Mouse (Mus musculus): ENCODE measurements at regions not wholly inside any gene's neighbourhood (a gene's known extent, or its start where the extent isn't known, plus 50 kb on each side); places are given as distances from the start of the nearest gene placed in this dataset.

- H3K27ac ChIP-seq (replicated peaks; ENCODE audit: low read depth, low read length), result no peak overlapping the region
- H3K4me1 ChIP-seq (ENCODE audit: control insufficient read depth, insufficient read depth, insufficient read length, low read length), result no peaks in the 10 kb centered on the region
- no peak overlapping the region for H3K4me3 ChIP-seq (ENCODE audit: insufficient read depth, low read depth, low read length)
Measured at GRCm38 (mm10) chr14:100634521-100634920, 350.0 kb upstream of the Klf12 start.

GRCm38 (mm10) chr14:100631676-100632075 lies 347.2 kb upstream of the Klf12 start:
- Histone ChIP-seq H3K4me1 (ENCODE audit: control insufficient read depth, insufficient read depth, insufficient read length, low read length) (no peaks in the 10 kb centered on the region), H3K27ac (replicated peaks; ENCODE audit: low read depth, low read length) (no peak overlapping the region), H3K4me3 (ENCODE audit: insufficient read depth, low read depth, low read length) (no peak overlapping the region)

GRCm38 (mm10) chr14:100630197-100630596 lies 345.7 kb upstream of the Klf12 start:
- Histone ChIP-seq H3K4me1 (ENCODE audit: control insufficient read depth, insufficient read depth, insufficient read length, low read length) (no peaks in the 10 kb centered on the region), H3K4me3 (ENCODE audit: insufficient read depth, low read depth, low read length) (no peak overlapping the region), H3K27ac (replicated peaks; ENCODE audit: low read depth, low read length) (no peak overlapping the region)

GRCm38 (mm10) chr14:100627523-100627922 lies 343.0 kb upstream of the Klf12 start:
- no peak overlapping the region for H3K27ac ChIP-seq (replicated peaks; ENCODE audit: low read depth, low read length)
- no peak overlapping the region for H3K4me3 ChIP-seq (ENCODE audit: insufficient read depth, low read depth, low read length)
- H3K4me1 ChIP-seq (ENCODE audit: control insufficient read depth, insufficient read depth, insufficient read length, low read length), result no peaks in the 10 kb centered on the region

GRCm38 (mm10) chr14:100619656-100620030 lies 335.2 kb upstream of the Klf12 start:
- H3K27ac ChIP-seq (replicated peaks; ENCODE audit: low read depth, low read length), result no peak overlapping the region
- no peaks in the 10 kb centered on the region for H3K4me1 ChIP-seq (ENCODE audit: control insufficient read depth, insufficient read depth, insufficient read length, low read length)
- H3K4me3 ChIP-seq (ENCODE audit: insufficient read depth, low read depth, low read length), result no peak overlapping the region

- Histone ChIP-seq H3K27ac (replicated peaks; ENCODE audit: low read depth, low read length) (no peak overlapping the region), H3K4me3 (ENCODE audit: insufficient read depth, low read depth, low read length) (no peak overlapping the region), H3K4me1 (ENCODE audit: control insufficient read depth, insufficient read depth, insufficient read length, low read length) (no peaks in the 10 kb centered on the region)
Measured at GRCm38 (mm10) chr14:100618793-100619655, 334.5 kb upstream of the Klf12 start.

- Histone ChIP-seq H3K4me3 (ENCODE audit: insufficient read depth, low read depth, low read length) (no peak overlapping the region), H3K27ac (replicated peaks; ENCODE audit: low read depth, low read length) (no peak overlapping the region), H3K4me1 (ENCODE audit: control insufficient read depth, insufficient read depth, insufficient read length, low read length) (no peaks in the 10 kb centered on the region; the same call in 1 of the 2 replicates)
Measured at GRCm38 (mm10) chr14:100610017-100610760, 325.7 kb upstream of the Klf12 start.

- no peaks in the 10 kb centered on the region; the same call in 1 of the 2 replicates for H3K4me1 ChIP-seq (ENCODE audit: control insufficient read depth, insufficient read depth, insufficient read length, low read length)
- H3K4me3 ChIP-seq (ENCODE audit: insufficient read depth, low read depth, low read length), result no peak overlapping the region
- H3K27ac ChIP-seq (replicated peaks; ENCODE audit: low read depth, low read length), result no peak overlapping the region
Measured at GRCm38 (mm10) chr14:100607109-100607508, 322.6 kb upstream of the Klf12 start.

GRCm38 (mm10) chr14:100600886-100601451 lies 316.5 kb upstream of the Klf12 start:
- Histone ChIP-seq H3K4me3 (ENCODE audit: insufficient read depth, low read depth, low read length) (no peak overlapping the region), H3K4me1 (ENCODE audit: control insufficient read depth, insufficient read depth, insufficient read length, low read length) (no peaks in the 10 kb centered on the region), H3K27ac (replicated peaks; ENCODE audit: low read depth, low read length) (no peak overlapping the region)

GRCm38 (mm10) chr14:100570026-100570425 lies 285.5 kb upstream of the Klf12 start:
- H3K27ac ChIP-seq (replicated peaks; ENCODE audit: low read depth, low read length), result no peak overlapping the region
- no peak overlapping the region for H3K4me3 ChIP-seq (ENCODE audit: insufficient read depth, low read depth, low read length)
- H3K4me1 ChIP-seq (ENCODE audit: control insufficient read depth, insufficient read depth, insufficient read length, low read length), result no peaks in the 10 kb centered on the region

GRCm38 (mm10) chr14:100561884-100562283 lies 277.4 kb upstream of the Klf12 start:
- no peak overlapping the region for H3K4me3 ChIP-seq (ENCODE audit: insufficient read depth, low read depth, low read length)
- no peaks in the 10 kb centered on the region for H3K4me1 ChIP-seq (ENCODE audit: control insufficient read depth, insufficient read depth, insufficient read length, low read length)
- no peak overlapping the region for H3K27ac ChIP-seq (replicated peaks; ENCODE audit: low read depth, low read length)

GRCm38 (mm10) chr14:100558378-100558777 lies 273.9 kb upstream of the Klf12 start:
- Histone ChIP-seq H3K4me1 (ENCODE audit: control insufficient read depth, insufficient read depth, insufficient read length, low read length) (no peaks in the 10 kb centered on the region), H3K4me3 (ENCODE audit: insufficient read depth, low read depth, low read length) (no peak overlapping the region), H3K27ac (replicated peaks; ENCODE audit: low read depth, low read length) (no peak overlapping the region)

- Histone ChIP-seq H3K4me1 (ENCODE audit: control insufficient read depth, insufficient read depth, insufficient read length, low read length) (no peaks in the 10 kb centered on the region), H3K4me3 (ENCODE audit: insufficient read depth, low read depth, low read length) (no peak overlapping the region), H3K27ac (replicated peaks; ENCODE audit: low read depth, low read length) (no peak overlapping the region)
Measured at GRCm38 (mm10) chr14:100552466-100552865, 268.0 kb upstream of the Klf12 start.

GRCm38 (mm10) chr14:100550266-100550665 lies 265.8 kb upstream of the Klf12 start:
- Histone ChIP-seq H3K4me1 (ENCODE audit: control insufficient read depth, insufficient read depth, insufficient read length, low read length) (no peaks in the 10 kb centered on the region), H3K4me3 (ENCODE audit: insufficient read depth, low read depth, low read length) (no peak overlapping the region), H3K27ac (replicated peaks; ENCODE audit: low read depth, low read length) (no peak overlapping the region)

GRCm38 (mm10) chr14:100530217-100530616 lies 245.7 kb upstream of the Klf12 start:
- H3K4me1 ChIP-seq (ENCODE audit: control insufficient read depth, insufficient read depth, insufficient read length, low read length), result no peaks in the 10 kb centered on the region
- H3K27ac ChIP-seq (replicated peaks; ENCODE audit: low read depth, low read length), result no peak overlapping the region
- H3K4me3 ChIP-seq (ENCODE audit: insufficient read depth, low read depth, low read length), result no peak overlapping the region
